Mouse (Mus musculus): ENCODE data around the gene Echdc3.

- TF ChIP-seq GATA1 (IDR thresholded peaks at IDR 0.05; ENCODE audit: low read length) (no peak), TAL1 (IDR thresholded peaks at IDR 0.05; ENCODE audit: low read length) (no peak)
These were observed 20.5 kb upstream of the Echdc3 start for GRCm38 (mm10) chr2:6233353-6233752.
